22 mouse cellular contexts compared by ENCODE assay signal in the genomic region with DNA sequence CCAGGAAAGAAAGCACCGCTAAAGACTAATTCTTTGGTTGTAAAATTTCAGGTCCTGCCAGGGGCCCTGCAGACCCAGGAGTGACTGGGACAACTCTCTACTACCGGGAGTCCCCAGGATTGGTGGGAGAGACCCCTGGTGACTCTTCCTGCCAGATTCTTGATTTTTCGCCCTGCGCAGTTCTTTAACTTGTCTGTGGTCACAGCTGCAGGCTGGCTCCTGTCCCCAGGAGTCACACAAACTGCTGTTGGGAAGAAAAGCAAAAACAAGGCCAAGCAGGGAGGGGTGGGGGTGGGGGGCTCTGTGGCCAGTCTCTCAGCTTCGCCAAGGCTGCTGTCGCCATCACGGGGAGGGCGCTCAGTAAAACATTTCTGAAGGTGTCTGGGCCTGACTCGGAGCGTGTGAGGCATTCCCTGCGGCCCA. TPM values are rescaled to one million over a fixed set of nuclear protein-coding genes. Genes with fewer than 3 reads are reported as not detected.
A peak's percentile ranks its signal among the peaks of the same experiment; 100 is the strongest.
DNase-seq lines count a peak whose midpoint lies in the region; ATAC-seq lines count a peak whose summit lies in the region.
"Had no signal": no experiment of that assay in that cellular context is flagged by ENCODE, and none has a peak within 500 bp of the region (broad histone marks: within the 10 kb centered on the region; RNA-seq: fewer than 3 reads in every experiment).

No protein-coding gene starts in this region.

- no peak overlapping the region for H3K4me2 ChIP-seq in hindbrain, embryonic 13.5 days
- H3K4me2 ChIP-seq in midbrain, embryonic 11.5 days: no peak overlapping the region
- H3K4me2 ChIP-seq in midbrain, embryonic 16.5 days (ENCODE audit: low read length): no peak overlapping the region
- H3K4me2 ChIP-seq: embryonic facial prominence, embryonic 15.5 days; liver, embryonic 13.5 days had no signal

- peaks cover 97% of the 10 kb centered on the region for H3K27me3 ChIP-seq in heart, embryonic 10.5 days (ENCODE audit: insufficient read depth, poor library complexity, severe bottlenecking)
- H3K27me3 ChIP-seq in hindbrain, embryonic 10.5 days (ENCODE audit: insufficient read depth, poor library complexity, severe bottlenecking): peaks cover 100% of the 10 kb centered on the region
- peaks cover 100% of the 10 kb centered on the region for H3K27me3 ChIP-seq in hindbrain, embryonic 13.5 days
- peaks cover 100% of the 10 kb centered on the region for H3K27me3 ChIP-seq in midbrain, embryonic 11.5 days (ENCODE audit: control insufficient read depth, insufficient read depth, low read length)
- peaks cover 94% of the 10 kb centered on the region for H3K27me3 ChIP-seq in midbrain, embryonic 16.5 days (ENCODE audit: control insufficient read depth, insufficient read depth, low read depth, low read length)

- H3K9ac ChIP-seq in hindbrain, embryonic 13.5 days: no peak overlapping the region
- no peak overlapping the region for H3K9ac ChIP-seq in midbrain, embryonic 11.5 days (ENCODE audit: low read length)
- no peak overlapping the region for H3K9ac ChIP-seq in midbrain, embryonic 16.5 days (ENCODE audit: low read depth, low read length)
- H3K9ac ChIP-seq: embryonic facial prominence, embryonic 15.5 days; liver, embryonic 13.5 days had no signal

- 4% methylated on average over 11 of the region's 11 CpGs for WGBS in heart, embryonic 10.5 days
- WGBS in hindbrain, embryonic 10.5 days: under 1% methylated on average over 11 of the region's 11 CpGs
- 1% methylated on average over 11 of the region's 11 CpGs for WGBS in hindbrain, embryonic 13.5 days
- 3% methylated on average over 11 of the region's 11 CpGs for WGBS in midbrain, embryonic 11.5 days
- 0% methylated on average over 11 of the region's 11 CpGs for whole genome bisulfite sequencing in midbrain, embryonic 16.5 days

- no peaks in the 10 kb centered on the region for H3K9me3 ChIP-seq in heart, embryonic 10.5 days
- H3K9me3 ChIP-seq in hindbrain, embryonic 10.5 days: no peaks in the 10 kb centered on the region
- H3K9me3 ChIP-seq in hindbrain, embryonic 13.5 days: no peaks in the 10 kb centered on the region; the same call in 1 of the 2 replicates
- H3K9me3 ChIP-seq in midbrain, embryonic 11.5 days (ENCODE audit: control insufficient read depth, low read length): no peaks in the 10 kb centered on the region; the same call in 1 of the 2 replicates
- H3K9me3 ChIP-seq in midbrain, embryonic 16.5 days (replicated peaks; ENCODE audit: control insufficient read depth, low read length, poor library complexity, severe bottlenecking): no peaks in the 10 kb centered on the region; the same call in 1 of the 2 replicates
- H3K9me3 ChIP-seq: embryonic facial prominence, embryonic 15.5 days; forebrain, embryonic 10.5 days; liver, embryonic 13.5 days had no signal

- intact Hi-C loops in heart, postnatal 36 days (cut with DNase I): no loop called here

- ATAC-seq in hindbrain, embryonic 13.5 days (ENCODE audit: low FRiP score): no peak
- no peak for ATAC-seq in midbrain, embryonic 11.5 days (ENCODE audit: low FRiP score)
- ATAC-seq in midbrain, embryonic 16.5 days: no peak
- ATAC-seq: activated CD4-positive, CD25-positive, alpha-beta regulatory T cell, adult 4 months; inflammation-experienced regulatory T-cells, adult 6 months; Patski had no signal

- no peak for DNase-seq in heart, embryonic 10.5 days (ENCODE audit: low spot score)
- DNase-seq in heart, postnatal 36 days: no peak
- DNase-seq in hindbrain, embryonic 10.5 days (ENCODE audit: low spot score): peak; percentile 31
- peak; percentile 89 for DNase-seq in midbrain, embryonic 11.5 days (ENCODE audit: low spot score, missing footprints)
- no peak for DNase-seq in left cerebral cortex, adult 8-10 months (ENCODE audit: low spot score in 2 of 2)
- DNase-seq in right cerebral cortex, postnatal 4 days: no peak
- DNase-seq: adrenal gland, postnatal 36 days; cerebellum, adult 2 months; kidney, adult 8-10 months; kidney, postnatal 25 days; liver, embryonic 13.5 days; spleen, adult 18-20 months; thymus, adult 18-20 months had no signal

- H3K36me3 ChIP-seq in heart, embryonic 10.5 days: no peaks in the 10 kb centered on the region
- no peaks in the 10 kb centered on the region for H3K36me3 ChIP-seq in hindbrain, embryonic 10.5 days
- no peaks in the 10 kb centered on the region for H3K36me3 ChIP-seq in hindbrain, embryonic 13.5 days
- H3K36me3 ChIP-seq in midbrain, embryonic 11.5 days (ENCODE audit: control insufficient read depth, insufficient read depth, low read length): no peaks in the 10 kb centered on the region
- no peaks in the 10 kb centered on the region for H3K36me3 ChIP-seq in midbrain, embryonic 16.5 days (ENCODE audit: control insufficient read depth, insufficient read depth, low read length)
- H3K36me3 ChIP-seq: embryonic facial prominence, embryonic 15.5 days; forebrain, embryonic 10.5 days; liver, embryonic 13.5 days had no signal

- H3K27ac ChIP-seq in heart, embryonic 10.5 days: peak overlapping the region; percentile 92
- H3K27ac ChIP-seq in hindbrain, embryonic 10.5 days: no peak overlapping the region
- H3K27ac ChIP-seq in hindbrain, embryonic 13.5 days: no peak overlapping the region
- no peak overlapping the region for H3K27ac ChIP-seq in midbrain, embryonic 11.5 days (ENCODE audit: low read depth, low read length)
- H3K27ac ChIP-seq in midbrain, embryonic 16.5 days (ENCODE audit: low read length): no peak overlapping the region
- H3K27ac ChIP-seq: embryonic facial prominence, embryonic 15.5 days; forebrain, embryonic 10.5 days; liver, embryonic 13.5 days had no signal

- peak overlapping the region; percentile 61 for H3K4me3 ChIP-seq in heart, embryonic 10.5 days
- no peak overlapping the region for H3K4me3 ChIP-seq in hindbrain, embryonic 10.5 days
- no peak overlapping the region for H3K4me3 ChIP-seq in hindbrain, embryonic 13.5 days
- no peak overlapping the region for H3K4me3 ChIP-seq in midbrain, embryonic 11.5 days (ENCODE audit: low read depth, low read length)
- H3K4me3 ChIP-seq in midbrain, embryonic 16.5 days (ENCODE audit: low read depth, low read length): no peak overlapping the region
- H3K4me3 ChIP-seq: embryonic facial prominence, embryonic 15.5 days; forebrain, embryonic 10.5 days; liver, embryonic 13.5 days had no signal

- H3K4me1 ChIP-seq in heart, embryonic 10.5 days: peaks cover 31% of the 10 kb centered on the region
- H3K4me1 ChIP-seq in hindbrain, embryonic 10.5 days (replicated peaks): 0 out of 2 replicates have a peak, but pooled peaks cover 3% of the 10 kb centered on the region
- no peaks in the 10 kb centered on the region for H3K4me1 ChIP-seq in hindbrain, embryonic 13.5 days (replicated peaks)
- no peaks in the 10 kb centered on the region for H3K4me1 ChIP-seq in midbrain, embryonic 11.5 days (ENCODE audit: control insufficient read depth, insufficient read depth, low read length)
- H3K4me1 ChIP-seq in midbrain, embryonic 16.5 days (ENCODE audit: control insufficient read depth, insufficient read depth, low read length): no peaks in the 10 kb centered on the region
- H3K4me1 ChIP-seq: liver, embryonic 13.5 days had no signal

RNA-seq across cellular contexts. Expression of a gene that starts 32.2 kb away (rescaled TPM):
- polyA plus RNA-seq in heart, embryonic 10.5 days (2016; fragmentation: Nextera tagmentation; extraction: Ambion mirVana): 41.9 and 44.2 TPM in 2 replicates
- total RNA-seq in heart, postnatal 36 days (2021): 10 to 100 TPM; 26.5 to 40.1 TPM
- not detected in 2 replicates for polyA plus RNA-seq in hindbrain, embryonic 10.5 days (2016; fragmentation: Nextera tagmentation; extraction: Ambion mirVana)
- not detected in 2 replicates for polyA plus RNA-seq in hindbrain, embryonic 13.5 days (2015; fragmentation: Nextera tagmentation; extraction: Ambion mirVana)
- polyA plus RNA-seq in midbrain, embryonic 11.5 days (2014; fragmentation: Nextera tagmentation; extraction: Ambion mirVana): not detected in 2 replicates
- 0.05 TPM in 1 of 2 replicates, not detected in the other for polyA plus RNA-seq in midbrain, embryonic 16.5 days (2015; fragmentation: Nextera tagmentation; extraction: Ambion mirVana)
- total RNA-seq in left cerebral cortex, adult 8-10 months (2022): not detected
- total RNA-seq: megakaryocyte, adult 5-6 weeks had no signal
- polyA plus RNA-seq: activated CD4-positive, CD25-positive, alpha-beta regulatory T cell, adult 4 months; cerebellum, adult 2 months; hindbrain, embryonic 11.5 days; inflammation-experienced regulatory T-cells, adult 6 months; Patski had no signal

Comparison
In these comparisons a context has a peak if more than half of its experiments do, and no peak if none do; other contexts are left out.
1. DNase-seq: peak in hindbrain, embryonic 10.5 days (single experiment) and midbrain, embryonic 11.5 days (single experiment); none in heart, embryonic 10.5 days (single experiment), heart, postnatal 36 days (0 of 2), left cerebral cortex, adult 8-10 months (0 of 2) and right cerebral cortex, postnatal 4 days (single experiment).
2. RNA of a gene that starts 32.2 kb away (polyA plus RNA-seq): 41.9 to 44.2 TPM in heart, embryonic 10.5 days; not detected in hindbrain, embryonic 10.5 days, not detected in hindbrain, embryonic 13.5 days, 0.05 TPM in midbrain, embryonic 16.5 days and not detected in midbrain, embryonic 11.5 days; every median in the first group is over 10 times any median in the second.